Mouse (Mus musculus) T-helper 1 cell (primary cell): Measurements from ENCODE around the gene Tmem253.

Source experiments
- in situ Hi-C: fragments of 300-600 bp; cut with MboI, MseI; formaldehyde crosslinking; loops from one replicate; pipeline ENCODE4 v1.15.1; 2025; ENCODE audit warnings: high pct_unique_total_duplicates

Tmem253 gene

DNA sequence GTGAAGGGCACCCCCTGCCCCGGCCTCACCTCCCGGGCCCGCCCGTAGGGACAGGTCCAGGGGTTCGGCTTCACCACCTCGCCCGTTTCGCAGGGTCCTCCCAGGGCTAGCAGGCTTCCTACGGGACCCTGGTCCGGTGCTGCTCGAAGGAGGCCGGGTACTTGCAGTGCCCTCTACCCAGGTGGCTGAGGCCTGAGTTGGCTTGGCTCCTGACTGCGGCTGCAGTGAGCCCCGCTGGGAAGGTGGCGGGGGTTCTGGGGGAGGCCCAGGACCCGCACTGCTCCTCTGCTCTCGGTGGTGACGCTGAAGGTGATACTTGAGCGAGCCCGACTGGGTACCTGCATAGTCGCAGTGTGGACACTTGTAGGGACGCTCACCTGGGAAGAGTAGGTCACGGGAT is 8.7 kb upstream of the Tmem253 start:
- in situ Hi-C loops, result loop anchor here (5.0 to 25.0 kb wide), 2 partner anchors 99 to 1069 kb away; partner anchors contain the start of genes Gm49342, Pip4p1 and Pnp

DNA sequence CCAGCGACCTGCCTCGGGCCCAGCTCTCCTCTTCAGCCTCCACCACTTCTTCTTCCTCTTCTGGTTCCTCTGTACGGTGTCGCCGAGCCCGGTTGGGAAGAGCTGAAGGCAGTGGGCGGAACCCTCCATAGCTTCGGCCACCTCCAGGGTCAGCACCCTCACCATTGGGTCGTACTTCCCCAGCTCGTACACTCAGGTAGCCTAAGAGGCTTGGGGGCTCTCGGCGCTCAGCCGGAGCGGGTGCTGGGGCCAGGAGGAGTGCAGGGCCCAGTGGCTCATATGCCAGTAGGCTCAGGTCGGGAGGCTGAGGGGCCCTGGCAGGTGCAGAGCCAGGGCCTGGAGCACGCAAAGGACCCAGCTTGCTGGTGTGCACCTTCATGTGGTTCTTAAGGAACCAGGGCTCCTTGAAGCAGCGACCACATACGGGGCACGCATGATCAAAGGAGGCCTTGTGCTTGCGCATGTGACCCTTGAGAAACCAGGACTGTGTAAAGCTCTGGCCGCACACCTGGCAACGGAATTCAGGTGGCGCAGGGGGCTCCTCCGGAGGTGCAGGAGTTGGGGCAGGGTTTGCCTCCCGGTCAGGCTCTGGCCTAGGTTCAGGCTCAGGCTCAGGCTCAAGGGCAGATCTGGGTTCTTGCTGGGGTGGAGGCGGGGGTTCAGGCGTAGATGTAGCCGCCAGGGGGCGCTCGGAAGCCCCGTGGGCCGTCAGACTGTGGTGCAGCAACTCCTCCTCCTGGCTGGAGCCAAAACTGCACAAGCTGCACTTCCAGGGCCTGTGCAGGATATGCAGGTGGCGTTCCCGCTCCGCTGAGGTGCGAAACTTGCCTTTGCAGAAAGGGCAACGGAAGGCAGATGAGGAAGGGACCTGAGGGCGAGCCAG is 6.9 kb upstream of the Tmem253 start:
- in situ Hi-C loops, result loop anchor here (5.0 to 25.0 kb wide), 2 partner anchors 101 to 1071 kb away; partner anchors contain the start of genes Gm49342, Pip4p1 and Pnp

DNA sequence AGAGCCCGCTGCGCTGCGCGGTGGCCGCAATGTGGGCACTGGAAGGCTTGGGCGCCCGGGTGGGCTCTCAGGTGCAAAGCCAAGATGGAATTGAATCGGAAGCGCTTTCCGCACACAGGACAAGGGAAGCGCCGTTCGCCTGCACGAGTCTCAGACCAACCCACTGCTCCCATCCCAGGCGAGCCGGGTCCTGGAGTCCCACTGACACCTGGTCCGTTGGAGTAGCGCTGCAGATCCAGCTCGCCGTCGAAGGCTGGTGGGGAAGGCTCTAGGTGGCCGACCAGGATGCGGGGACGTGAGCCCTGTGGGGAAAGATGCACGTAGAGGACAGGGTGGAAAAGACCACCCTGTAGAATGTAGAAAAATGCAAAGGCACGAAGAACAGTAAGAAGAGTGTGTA is 6.1 kb upstream of the Tmem253 start:
- in situ Hi-C loops, result loop anchor here (5.0 to 25.0 kb wide), 2 partner anchors 102 to 1072 kb away; partner anchors contain the start of genes Gm49342, Pip4p1 and Pnp

DNA sequence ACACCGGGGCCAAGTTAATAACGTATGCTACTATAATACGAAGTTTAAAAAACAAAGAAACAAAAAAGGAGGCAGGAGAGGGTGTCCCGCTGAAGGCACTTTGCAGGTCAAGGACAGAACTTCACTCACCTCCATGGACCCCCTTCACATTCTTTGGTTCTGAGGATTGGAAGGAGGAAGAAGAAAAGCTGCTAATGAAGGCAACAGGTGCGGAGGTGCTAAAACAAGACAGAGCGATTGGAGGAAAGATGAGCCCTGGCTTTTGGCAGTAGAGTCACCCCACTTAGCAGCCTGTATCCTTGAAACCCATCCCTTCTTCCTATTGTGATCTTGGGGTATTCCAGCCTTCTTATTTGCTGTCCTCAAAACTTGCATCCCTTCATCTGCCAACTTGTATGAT is 5.6 kb upstream of the Tmem253 start:
- in situ Hi-C loops, result loop anchor here (5.0 to 25.0 kb wide), 2 partner anchors 103 to 1073 kb away; partner anchors contain the start of genes Gm49342, Pip4p1 and Pnp

DNA sequence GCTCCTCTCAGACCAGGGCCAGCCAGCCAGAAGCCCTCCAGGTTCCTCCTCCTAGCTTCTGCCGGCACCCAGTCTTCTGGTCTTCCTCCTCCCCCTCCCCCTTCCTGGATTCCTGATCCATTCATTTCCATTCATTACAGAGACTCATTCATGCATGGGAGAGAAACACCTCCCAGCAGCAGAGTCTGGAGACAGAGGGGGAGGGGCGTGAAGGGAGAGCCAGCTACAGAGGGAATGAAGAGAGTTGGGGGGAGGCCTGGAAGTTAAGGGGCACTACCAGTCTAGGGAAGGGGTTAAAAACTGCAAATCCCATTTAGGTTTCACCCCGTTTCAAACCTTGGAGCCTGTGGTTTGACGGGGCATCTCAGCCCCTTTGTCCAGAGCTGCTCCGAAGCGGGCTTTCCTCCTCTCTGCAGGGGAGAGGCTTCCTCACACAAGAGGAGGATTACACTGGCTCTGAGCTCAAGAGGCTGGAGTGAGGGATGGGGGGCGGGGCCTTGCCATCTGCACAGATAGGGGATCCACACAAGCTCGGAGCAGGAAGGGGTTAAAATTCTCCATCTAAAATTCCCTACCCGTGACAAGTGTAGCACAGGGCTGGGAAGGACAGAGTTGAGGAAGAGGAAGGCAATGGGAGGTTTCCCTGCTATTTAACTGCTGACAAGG is 4.9 kb upstream of the Tmem253 start:
- in situ Hi-C loops, result loop anchor here (25.0 kb wide), 1 partner anchor 1073 kb away; the partner anchor contains the start of genes Gm49342, Pip4p1 and Pnp

DNA sequence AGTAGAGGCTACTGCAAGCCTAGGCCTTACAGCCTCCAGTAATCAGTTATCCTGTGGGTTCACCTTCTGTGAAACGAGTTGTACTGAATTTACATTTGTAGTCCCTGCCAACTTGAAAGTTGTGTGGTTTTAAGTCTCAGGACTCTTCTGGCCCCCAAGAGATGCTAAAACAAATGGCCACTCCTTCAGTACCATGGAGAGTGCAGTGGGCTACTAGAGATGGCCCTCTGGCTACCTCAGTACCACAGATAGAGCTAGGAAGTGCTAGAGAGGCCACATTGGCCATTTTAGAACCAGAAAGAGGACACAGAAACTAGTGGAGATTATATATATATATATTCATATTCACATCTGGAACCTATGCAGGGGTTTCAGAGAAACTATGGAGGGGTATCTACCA is 3.8 kb upstream of the Tmem253 start:
- in situ Hi-C loops, result loop anchor here (25.0 kb wide), 1 partner anchor 1074 kb away; the partner anchor contains the start of genes Gm49342, Pip4p1 and Pnp

GRCm38 (mm10) chr14:52012085-52012484 is 3.4 kb upstream of the Tmem253 start:
- in situ Hi-C loops, result loop anchor here (25.0 kb wide), 1 partner anchor 1075 kb away; the partner anchor contains the start of genes Gm49342, Pip4p1 and Pnp

DNA sequence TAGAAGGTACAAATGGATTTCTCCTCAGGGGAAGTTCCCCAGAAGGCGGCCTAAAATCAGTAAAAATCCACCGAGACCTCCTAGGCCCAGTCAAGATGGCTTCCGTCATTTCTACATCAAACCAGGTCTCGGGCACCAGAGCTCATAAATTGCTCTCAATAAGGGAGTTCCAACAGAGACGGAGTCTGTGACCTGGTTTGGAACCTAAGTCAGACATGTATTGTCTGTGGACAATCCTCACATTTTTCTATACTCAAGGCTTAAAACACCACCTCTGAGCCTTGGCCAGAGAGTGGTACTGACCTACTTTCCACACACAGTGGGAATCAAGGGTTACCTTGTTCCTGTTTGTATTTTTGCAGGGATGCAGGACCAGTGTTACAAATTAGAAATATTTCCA is 2.9 kb upstream of the Tmem253 start:
- in situ Hi-C loops, result loop anchor here (25.0 kb wide), 1 partner anchor 1075 kb away; the partner anchor contains the start of genes Gm49342, Pip4p1 and Pnp

GRCm38 (mm10) chr14:52013021-52013610 is 2.3 kb upstream of the Tmem253 start:
- in situ Hi-C loops, result loop anchor here (25.0 kb wide), 1 partner anchor 1076 kb away; the partner anchor contains the start of genes Gm49342, Pip4p1 and Pnp

DNA sequence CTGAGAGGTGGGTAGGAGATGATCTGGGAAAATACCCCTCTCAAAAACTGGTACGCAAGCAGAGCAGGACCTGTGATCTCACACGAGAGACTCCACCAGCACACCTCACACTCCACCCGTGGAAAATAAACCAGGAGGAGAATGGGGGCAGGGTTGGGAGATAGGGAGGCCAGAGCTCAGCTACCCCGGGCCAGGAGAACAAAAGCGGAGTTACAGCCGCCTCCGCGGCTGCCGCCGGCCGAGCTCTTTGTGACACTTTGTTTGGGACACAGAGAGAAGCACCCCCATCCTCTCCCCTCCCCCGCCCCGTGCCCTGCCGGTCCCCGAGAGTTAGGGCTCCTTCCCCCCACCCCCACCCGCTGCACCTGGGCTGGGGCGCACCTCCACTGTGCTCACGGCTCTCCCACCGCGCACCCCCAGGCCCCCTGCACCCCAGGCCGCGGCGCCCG is 1.7 kb upstream of the Tmem253 start:
- in situ Hi-C loops, result loop anchor here (25.0 kb wide), 1 partner anchor 1076 kb away; the partner anchor contains the start of genes Gm49342, Pip4p1 and Pnp

GRCm38 (mm10) chr14:52014271-52014760 is 1.1 kb upstream of the Tmem253 start:
- in situ Hi-C loops, result loop anchor here (25.0 kb wide), 1 partner anchor 1077 kb away; the partner anchor contains the start of genes Gm49342, Pip4p1 and Pnp

DNA sequence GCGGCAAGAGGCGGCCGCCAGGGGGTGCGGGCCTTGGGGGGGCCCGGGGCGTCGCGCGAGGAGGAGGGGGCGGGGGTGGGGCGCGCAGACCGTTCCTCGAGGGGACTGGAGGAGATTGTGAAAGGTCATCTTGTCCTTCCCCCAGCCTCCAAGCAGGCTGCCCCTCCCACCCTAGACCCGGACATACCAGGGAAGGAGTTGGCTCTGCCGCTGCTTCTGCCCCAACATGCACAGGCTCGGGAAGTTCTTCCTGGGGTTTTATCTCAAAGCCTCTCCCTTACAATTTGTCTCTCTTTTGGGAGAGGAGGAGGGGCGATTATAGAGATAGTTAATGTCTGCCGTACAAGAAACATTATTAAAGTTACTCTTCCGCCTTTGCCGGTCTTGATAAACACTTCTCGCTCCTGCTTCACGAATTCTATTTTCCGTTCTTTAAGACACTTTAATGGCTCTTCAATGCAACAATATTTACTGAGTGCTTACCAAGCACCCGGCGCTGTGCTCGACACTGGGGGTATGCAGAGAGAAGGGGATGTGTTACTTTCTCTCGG is 622 bp upstream of the Tmem253 start:
- in situ Hi-C loops, result loop anchor here (25.0 kb wide), 1 partner anchor 1078 kb away; the partner anchor contains the start of genes Gm49342, Pip4p1 and Pnp

DNA sequence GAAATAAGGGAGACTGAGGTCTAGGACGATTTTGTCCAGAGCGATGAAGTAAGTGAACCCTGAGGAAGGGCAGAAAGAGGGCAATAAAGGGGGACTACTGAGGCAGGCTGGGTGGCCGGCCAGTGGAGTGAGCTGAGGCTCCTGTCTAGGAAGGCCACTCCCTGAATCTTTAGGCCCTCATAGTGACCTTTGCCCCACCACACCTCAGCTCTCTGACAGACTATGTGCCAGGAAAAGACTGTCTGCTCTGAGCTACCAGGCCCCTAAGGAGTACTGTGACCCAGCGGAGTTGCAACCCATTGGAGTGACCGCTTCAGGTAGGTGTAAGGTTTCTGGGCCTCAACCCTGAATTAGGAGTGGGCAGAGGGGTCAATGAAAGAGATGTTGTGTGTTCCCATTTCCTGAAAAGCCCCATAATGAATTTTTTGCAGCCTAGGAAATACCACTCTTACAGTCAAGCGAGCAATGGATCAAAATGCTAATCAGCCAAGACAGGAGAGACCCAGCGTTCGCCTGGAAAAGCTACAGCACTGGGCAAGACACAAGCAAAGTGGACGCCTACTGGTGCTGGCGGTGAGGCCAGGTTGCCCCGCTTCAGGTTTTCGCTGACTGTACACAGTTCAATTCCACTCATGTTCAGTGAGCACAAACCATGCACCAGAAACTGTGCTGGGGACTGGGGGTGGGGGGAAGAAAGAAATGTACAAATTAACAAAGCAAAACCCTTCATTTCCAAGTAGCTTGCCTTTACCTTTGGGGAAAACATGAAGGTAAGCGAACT is 1.4 kb downstream of the Tmem253 start:
- in situ Hi-C loops, result loop anchor here (25.0 kb wide), 1 partner anchor 1080 kb away; the partner anchor contains the start of genes Gm49342, Pip4p1 and Pnp

DNA sequence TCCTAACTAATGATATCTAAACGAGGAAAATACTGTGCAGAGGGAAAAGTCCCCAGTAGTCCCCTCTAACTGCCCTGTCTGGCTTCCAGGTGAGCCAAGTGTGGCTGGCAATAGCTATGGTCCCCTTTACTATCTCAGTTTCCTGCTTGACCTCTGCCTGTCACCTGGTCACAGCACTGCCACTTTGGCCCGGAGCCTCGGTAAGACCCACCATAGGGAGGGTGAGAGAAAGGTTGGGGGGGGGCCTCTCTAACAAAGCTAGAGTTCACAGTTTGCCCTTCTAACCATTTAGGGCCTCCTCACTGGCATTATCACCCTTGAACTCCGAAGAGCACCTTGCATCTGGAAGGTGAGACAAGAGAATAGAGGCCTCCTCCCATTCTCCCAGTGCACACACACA is 2.2 kb downstream of the Tmem253 start:
- in situ Hi-C loops, result loop anchor here (25.0 kb wide), 1 partner anchor 1080 kb away; the partner anchor contains the start of genes Gm49342, Pip4p1 and Pnp

DNA sequence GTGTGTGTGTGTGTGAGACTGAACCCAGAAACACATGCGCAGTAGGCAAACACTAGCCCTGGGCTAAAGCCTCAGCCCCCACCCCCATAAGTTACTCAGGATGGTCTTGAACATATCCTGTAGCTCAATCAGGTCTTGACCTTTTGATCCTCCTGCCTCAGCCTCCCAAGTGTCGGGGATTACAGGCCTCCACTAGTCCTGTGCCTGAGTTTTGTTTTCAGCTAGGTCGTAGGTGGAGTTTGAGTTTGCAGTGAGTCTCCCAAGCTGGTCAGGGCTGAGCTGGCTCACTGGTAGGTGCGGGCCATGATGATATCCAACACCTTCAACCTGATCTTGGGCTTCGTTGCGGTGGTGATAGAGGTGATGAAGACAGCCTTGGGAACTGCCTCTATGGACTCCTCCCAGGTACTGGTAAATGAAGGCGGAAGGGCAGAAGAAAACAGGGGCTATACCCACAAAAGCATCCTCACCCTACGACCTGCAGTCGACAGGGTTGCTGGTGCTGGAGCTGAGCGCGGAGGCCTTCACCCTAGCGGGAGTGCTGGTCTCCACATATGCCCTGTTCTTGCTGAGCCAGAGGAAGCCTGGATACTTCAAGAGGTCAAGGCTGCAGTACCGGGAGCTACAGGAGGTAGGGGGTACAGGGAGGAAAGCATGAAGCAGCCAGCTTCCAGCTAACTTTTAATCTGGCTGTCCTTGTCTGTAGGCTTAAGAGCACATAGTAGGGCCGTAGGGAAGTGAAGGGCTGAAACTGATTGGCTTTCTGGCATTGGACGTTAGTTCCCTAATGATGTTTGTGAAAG is 3.0 kb downstream of the Tmem253 start:
- in situ Hi-C loops, result loop anchor here (25.0 kb wide), 1 partner anchor 1081 kb away; the partner anchor contains the start of genes Gm49342, Pip4p1 and Pnp

DNA sequence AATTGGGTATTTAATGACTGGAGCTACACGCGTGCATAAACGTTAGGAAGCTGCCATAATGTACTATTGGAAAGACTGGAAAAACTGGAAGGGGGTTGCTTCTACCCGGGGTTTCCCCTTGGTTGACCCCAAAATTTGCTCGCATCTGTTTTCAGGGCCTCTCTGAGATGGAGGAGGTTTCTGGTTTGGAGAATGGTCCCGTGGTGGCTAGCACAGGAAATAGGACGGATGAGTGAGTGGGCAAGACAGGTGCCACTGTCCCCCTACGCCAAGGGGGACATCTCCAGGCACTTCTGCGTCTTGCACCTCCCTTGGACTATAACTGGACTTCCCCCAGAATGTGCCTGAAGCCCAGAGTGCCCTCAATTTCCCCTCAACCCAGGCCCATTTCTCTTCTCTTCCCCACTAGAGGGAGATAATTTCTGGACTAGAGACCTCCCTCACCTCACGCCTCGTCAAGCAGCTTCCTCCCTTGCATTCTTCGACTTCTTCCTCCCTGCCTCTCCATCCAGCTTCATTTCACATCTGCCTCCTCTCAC is 3.7 kb downstream of the Tmem253 start:
- in situ Hi-C loops, result loop anchor here (25.0 kb wide), 1 partner anchor 1082 kb away; the partner anchor contains the start of genes Gm49342, Pip4p1 and Pnp

DNA sequence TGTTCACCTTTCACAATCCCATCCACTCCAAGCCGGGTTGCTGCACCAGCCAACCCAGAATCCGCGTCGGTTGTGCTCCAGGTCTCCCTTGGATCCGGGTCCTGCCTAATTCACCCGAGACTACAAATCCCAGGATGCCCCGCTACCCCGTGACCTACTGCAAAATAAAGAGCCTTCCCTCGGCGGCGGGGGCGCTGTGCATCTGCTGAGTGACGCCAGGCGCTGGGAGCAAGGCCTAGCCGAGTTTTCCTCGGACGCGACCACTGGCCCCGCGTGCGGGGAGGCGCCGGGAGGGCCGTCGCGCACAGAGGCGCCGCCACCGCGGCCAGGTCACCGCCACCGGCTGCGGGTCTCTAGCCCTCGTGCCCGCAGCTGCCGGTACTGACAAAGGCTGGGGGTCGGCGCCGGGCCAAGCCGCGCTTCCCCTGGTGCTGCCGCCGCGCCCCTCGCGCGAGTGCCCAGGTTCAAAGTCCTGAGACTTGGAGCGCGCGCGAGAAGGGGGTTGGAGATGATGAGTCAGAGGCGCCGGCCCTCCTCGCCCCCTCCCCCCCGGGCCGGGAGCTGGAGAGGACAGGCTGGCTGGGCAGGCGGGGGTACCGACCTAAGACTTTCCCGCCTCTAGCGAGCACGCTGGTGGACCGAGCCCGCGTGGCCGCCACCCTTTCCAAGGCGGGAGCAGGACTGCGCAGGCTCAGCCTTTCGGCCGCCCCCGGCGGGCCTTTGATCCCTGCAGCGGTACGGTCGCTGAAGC is 4.3 kb downstream of the Tmem253 start:
- in situ Hi-C loops, result loop anchor here (10.0 to 25.0 kb wide), 2 partner anchors 935 to 1082 kb away; partner anchors contain the start of genes Gm49342, Pip4p1 and Pnp
